Mouse (Mus musculus) intestine, embryonic 16.5 days (tissue): Measurements from ENCODE around the gene Sh3rf1. TPM values are rescaled to one million over a fixed set of nuclear protein-coding genes. Genes with fewer than 3 reads are reported as not detected.

ENCODE experiments used
- ATAC-seq: fragments of 200-750 bp; cut with Nextera tagmentation; 2 replicates; pipeline ENCODE4 v1.8.0; 2017; ENCODE audit warnings: moderate TSS enrichment, moderate library complexity
- H3K27ac ChIP-seq: fragments of 300-500 bp; sonication (generic); 2 replicates; pipeline ENCODE4 v1.5.1; 2014; ENCODE audit warnings: mild to moderate bottlenecking, low read length
- H3K27me3 ChIP-seq: fragments of 300-500 bp; sonication (generic); replicated peaks from 2 replicates; pipeline ENCODE4 v1.6.1; 2014; ENCODE audit warnings: low read length, control low read depth, mixed read lengths; ENCODE audit not compliant: control insufficient read depth, insufficient read depth
- H3K36me3 ChIP-seq: fragments of 300-500 bp; sonication (generic); 2 replicates; pipeline ENCODE4 v1.6.1; 2014; ENCODE audit warnings: low read length, control low read depth; ENCODE audit not compliant: control insufficient read depth, insufficient read depth
- H3K4me1 ChIP-seq: fragments of 300-500 bp; sonication (generic); 2 replicates; pipeline ENCODE4 v1.6.1; 2014; ENCODE audit warnings: low read length, control low read depth, mixed read lengths; ENCODE audit not compliant: control insufficient read depth, insufficient read depth
- H3K4me2 ChIP-seq: fragments of 300-500 bp; sonication (generic); 2 replicates; pipeline ENCODE4 v1.6.1; 2014; ENCODE audit warnings: low read depth, low read length, control low read depth
- H3K4me3 ChIP-seq: fragments of 300-500 bp; sonication (generic); 2 replicates; pipeline ENCODE4 v1.5.1; 2014; ENCODE audit warnings: mild to moderate bottlenecking, low read length
- H3K9ac ChIP-seq: fragments of 300-500 bp; sonication (generic); 2 replicates; pipeline ENCODE4 v1.6.1; 2014; ENCODE audit warnings: low read depth, low read length
- H3K9me3 ChIP-seq: fragments of 300-500 bp; sonication (generic); 2 replicates; pipeline ENCODE4 v1.6.1; 2016; ENCODE audit warnings: low read length, control low read depth; ENCODE audit not compliant: control insufficient read depth
- WGBS: fragments of 180-500 bp; shearing (Covaris S2); extraction: QIAGEN DNeasy Blood & Tissue Kit; methylation state at CpG from one replicate; pipeline ENCODE4 v1.1.7; 2014; 5-methylcytosine and 5-hydroxymethylcytosine counted together
- polyA plus RNA-seq: library from polyadenylated mRNA; unstranded; fragments of >200 nt; fragmentation: Nextera tagmentation; extraction: Ambion mirVana; gene quantifications from 2 replicates; pipeline ENCODE4 v1.2.1, GENCODE M21; 2015

Gene Sh3rf1
- polyA plus RNA-seq, 1 experiment from 2014 or later: 11.0 TPM

GRCm38 (mm10) chr8:61421606-61422005 lies 197.9 kb downstream of the Sh3rf1 start:
- H3K9ac ChIP-seq: no peak overlapping the region
- no peak overlapping the region for H3K4me2 ChIP-seq
- no peaks in the 10 kb centered on the region for H3K36me3 ChIP-seq
- H3K4me3 ChIP-seq: no peak overlapping the region
- no peak overlapping the region for H3K27ac ChIP-seq
- WGBS: 79% methylated on average over 11 of the region's 11 CpGs
- H3K27me3 ChIP-seq: no peaks in the 10 kb centered on the region
- no peaks in the 10 kb centered on the region for H3K9me3 ChIP-seq
- ATAC-seq: no peak
- no peaks in the 10 kb centered on the region for H3K4me1 ChIP-seq

- Histone ChIP-seq H3K9me3 (no peaks in the 10 kb centered on the region), H3K27ac (no peak overlapping the region), H3K27me3 (no peaks in the 10 kb centered on the region), H3K4me2 (no peak overlapping the region), H3K9ac (no peak overlapping the region), H3K4me3 (no peak overlapping the region), H3K4me1 (peaks cover 3% of the 10 kb centered on the region; the same call in 1 of the 2 replicates), H3K36me3 (no peaks in the 10 kb centered on the region)
- no peak for ATAC-seq
These were observed 201.5 kb downstream of the Sh3rf1 start for GRCm38 (mm10) chr8:61425125-61425524.

DNA sequence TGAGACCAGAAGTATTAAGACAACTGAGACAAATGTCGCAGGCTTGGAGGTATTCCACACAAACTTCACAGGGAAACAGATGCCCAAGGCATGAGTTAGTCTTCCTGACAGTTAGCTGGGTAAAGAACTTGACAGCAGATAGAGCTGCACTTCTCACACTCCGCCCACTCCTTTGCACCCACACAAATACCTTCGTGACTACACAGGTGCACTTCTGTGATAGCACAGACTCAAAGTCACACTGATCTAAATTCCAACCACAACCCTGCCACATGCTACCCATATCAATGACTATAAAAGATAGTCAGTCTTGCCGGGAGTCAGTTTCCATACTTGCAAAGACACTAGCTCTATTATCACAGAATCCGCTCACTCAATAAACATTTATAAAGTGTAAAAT lies 202.4 kb downstream of the Sh3rf1 start:
- no peak overlapping the region for H3K27ac ChIP-seq
- no peaks in the 10 kb centered on the region for H3K9me3 ChIP-seq
- H3K27me3 ChIP-seq: no peaks in the 10 kb centered on the region
- peaks cover 3% of the 10 kb centered on the region; the same call in 1 of the 2 replicates for H3K4me1 ChIP-seq
- 82% methylated on average over 5 of the region's 5 CpGs for WGBS
- no peak overlapping the region for H3K4me2 ChIP-seq
- no peaks in the 10 kb centered on the region for H3K36me3 ChIP-seq
- H3K9ac ChIP-seq: no peak overlapping the region
- no peak overlapping the region for H3K4me3 ChIP-seq
- no peak for ATAC-seq

- Histone ChIP-seq H3K4me1 (peaks cover 3% of the 10 kb centered on the region; the same call in 1 of the 2 replicates), H3K4me3 (no peak overlapping the region), H3K27ac (no peak overlapping the region), H3K36me3 (no peaks in the 10 kb centered on the region), H3K4me2 (no peak overlapping the region), H3K9me3 (no peaks in the 10 kb centered on the region), H3K27me3 (no peaks in the 10 kb centered on the region), H3K9ac (no peak overlapping the region)
- WGBS: 68% methylated on average over 5 of the region's 5 CpGs
- ATAC-seq: no peak
These were observed 203.0 kb downstream of the Sh3rf1 start for GRCm38 (mm10) chr8:61426671-61427070.

- Histone ChIP-seq H3K27ac (peak overlapping the region; percentile 17), H3K27me3 (no peaks in the 10 kb centered on the region), H3K36me3 (no peaks in the 10 kb centered on the region), H3K4me2 (no peak overlapping the region), H3K4me1 (peaks cover 3% of the 10 kb centered on the region; the same call in 1 of the 2 replicates), H3K9me3 (no peaks in the 10 kb centered on the region), H3K9ac (no peak overlapping the region), H3K4me3 (no peak overlapping the region)
- 70% methylated on average over 8 of the region's 8 CpGs for WGBS
- no peak for ATAC-seq
These were observed 204.4 kb downstream of the Sh3rf1 start for GRCm38 (mm10) chr8:61427916-61428681.

GRCm38 (mm10) chr8:61428821-61429482 lies 205.3 kb downstream of the Sh3rf1 start:
- H3K27ac ChIP-seq: peak overlapping the region; percentile 36; the same call in 1 of the 2 replicates
- peaks cover 3% of the 10 kb centered on the region; the same call in 1 of the 2 replicates for H3K4me1 ChIP-seq
- H3K9ac ChIP-seq: no peak overlapping the region
- no peaks in the 10 kb centered on the region for H3K9me3 ChIP-seq
- no peaks in the 10 kb centered on the region for H3K36me3 ChIP-seq
- WGBS: 55% methylated on average over 4 of the region's 4 CpGs
- H3K4me3 ChIP-seq: no peak overlapping the region
- H3K27me3 ChIP-seq: no peaks in the 10 kb centered on the region
- ATAC-seq: peak; percentile 53
- no peak overlapping the region for H3K4me2 ChIP-seq

GRCm38 (mm10) chr8:61435481-61435880 lies 211.8 kb downstream of the Sh3rf1 start:
- no peak overlapping the region for H3K9ac ChIP-seq
- no peaks in the 10 kb centered on the region for H3K4me1 ChIP-seq
- H3K27me3 ChIP-seq: no peaks in the 10 kb centered on the region
- no peak overlapping the region for H3K4me3 ChIP-seq
- no peak overlapping the region for H3K27ac ChIP-seq
- no peak overlapping the region for H3K4me2 ChIP-seq
- H3K36me3 ChIP-seq: no peaks in the 10 kb centered on the region
- no peak for ATAC-seq
- peaks cover 4% of the 10 kb centered on the region for H3K9me3 ChIP-seq
- 83% methylated on average over 5 of the region's 5 CpGs for WGBS

DNA sequence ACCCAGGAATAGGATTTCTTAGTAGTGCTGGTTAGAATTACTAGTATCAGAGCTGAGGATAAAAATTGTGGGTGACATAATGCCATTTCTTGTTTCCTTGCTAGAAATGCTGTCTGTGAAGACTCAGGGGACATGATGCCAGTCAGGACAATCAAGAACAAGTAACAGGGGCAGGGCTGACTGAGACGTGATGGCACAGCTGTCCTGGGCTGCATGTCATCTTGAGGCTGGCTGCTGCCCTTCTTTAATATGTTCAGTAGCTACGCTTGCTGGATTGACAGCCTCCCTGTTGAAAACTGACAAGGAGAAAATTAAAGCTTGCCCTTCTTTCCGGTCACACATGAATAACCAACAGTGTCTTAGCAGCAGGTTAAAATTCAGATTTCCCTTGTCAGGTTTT lies 212.5 kb downstream of the Sh3rf1 start:
- Histone ChIP-seq H3K4me2 (no peak overlapping the region), H3K9ac (no peak overlapping the region), H3K36me3 (no peaks in the 10 kb centered on the region), H3K4me3 (no peak overlapping the region), H3K4me1 (no peaks in the 10 kb centered on the region), H3K27me3 (no peaks in the 10 kb centered on the region), H3K9me3 (peaks cover 4% of the 10 kb centered on the region), H3K27ac (no peak overlapping the region)
- ATAC-seq: no peak
- WGBS: 80% methylated on average over 3 of the region's 3 CpGs

DNA sequence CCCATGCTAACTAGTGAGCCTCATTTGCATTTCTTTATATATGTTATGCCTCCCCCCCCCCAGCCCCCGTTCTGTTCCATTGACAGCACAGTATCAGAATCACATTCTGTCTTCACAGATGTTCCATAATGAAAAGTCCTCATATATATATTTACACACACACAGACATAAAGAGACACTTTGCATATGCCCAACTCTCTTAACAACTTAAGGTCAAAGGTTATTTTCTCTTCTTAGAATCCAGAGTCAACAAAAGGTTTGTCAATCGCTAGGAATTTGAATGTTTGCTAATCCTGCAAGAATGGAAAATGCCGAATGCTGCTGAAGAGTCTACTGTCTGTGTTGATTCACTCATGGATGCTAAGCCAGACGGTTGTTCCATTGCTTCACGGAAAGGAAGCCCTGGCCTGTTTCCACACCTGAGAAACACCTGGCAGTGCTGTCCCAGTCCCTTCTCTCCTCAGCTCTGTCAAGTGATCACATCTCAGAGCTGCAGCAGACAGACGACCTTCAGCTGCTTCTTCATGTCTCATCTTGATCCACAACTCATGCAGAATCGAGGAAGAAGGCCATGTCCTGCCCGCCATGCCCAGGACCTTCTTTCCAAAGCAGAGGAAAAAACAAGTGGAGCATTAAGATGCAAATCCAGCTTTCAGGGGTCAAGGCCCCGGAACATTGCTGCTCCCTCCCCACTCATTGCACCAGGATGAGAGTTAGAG lies 213.1 kb downstream of the Sh3rf1 start:
- Histone ChIP-seq H3K4me3 (no peak overlapping the region), H3K4me1 (no peaks in the 10 kb centered on the region), H3K4me2 (no peak overlapping the region), H3K27ac (no peak overlapping the region), H3K27me3 (no peaks in the 10 kb centered on the region), H3K9me3 (peaks cover 4% of the 10 kb centered on the region), H3K36me3 (no peaks in the 10 kb centered on the region), H3K9ac (no peak overlapping the region)
- WGBS: 53% methylated on average over 9 of the region's 9 CpGs
- ATAC-seq: 0 out of 2 replicates have a peak, but pooled peaks have one; percentile 16
